Mouse (Mus musculus) limb, embryonic 15.5 days (tissue): ENCODE measurements around the gene Gm4969. TPM values are rescaled to one million over a fixed set of nuclear protein-coding genes. Genes with fewer than 3 reads are reported as not detected.

Experiments used
- ATAC-seq: fragments of 200-750 bp; cut with Nextera tagmentation; 2 replicates; pipeline ENCODE4 v1.8.0; 2017; ENCODE audit warnings: low read depth, moderate TSS enrichment; ENCODE audit not compliant: insufficient number of reproducible peaks, low FRiP score, low TSS enrichment
- H3K27ac ChIP-seq: fragments of 300-500 bp; sonication (generic); 2 replicates; pipeline ENCODE4 v1.5.1; 2015; ENCODE audit warnings: moderate library complexity, mild to moderate bottlenecking, inconsistent platforms
- H3K27me3 ChIP-seq: fragments of 300-500 bp; sonication (generic); 2 replicates; pipeline ENCODE4 v1.6.1; 2015; ENCODE audit warnings: inconsistent platforms
- H3K36me3 ChIP-seq: fragments of 300-500 bp; sonication (generic); 2 replicates; pipeline ENCODE4 v1.6.1; 2015; ENCODE audit warnings: inconsistent platforms
- H3K4me1 ChIP-seq: fragments of 300-500 bp; sonication (generic); 2 replicates; pipeline ENCODE4 v1.6.1; 2015; ENCODE audit warnings: inconsistent platforms
- H3K4me2 ChIP-seq: fragments of 300-500 bp; sonication (generic); 2 replicates; pipeline ENCODE4 v1.6.1; 2015; ENCODE audit warnings: mild to moderate bottlenecking, inconsistent platforms
- H3K4me3 ChIP-seq: fragments of 300-500 bp; sonication (generic); 2 replicates; pipeline ENCODE4 v1.5.1; 2015; ENCODE audit warnings: mild to moderate bottlenecking, inconsistent platforms
- H3K9ac ChIP-seq: fragments of 300-500 bp; sonication (generic); 2 replicates; pipeline ENCODE4 v1.6.1; 2015; ENCODE audit warnings: inconsistent platforms
- H3K9me3 ChIP-seq: fragments of 300-500 bp; sonication (generic); 2 replicates; pipeline ENCODE4 v1.6.1; 2016; ENCODE audit warnings: inconsistent platforms
- WGBS: fragments of 180-500 bp; shearing (Covaris S2); methylation state at CpG from one replicate; pipeline ENCODE4 v1.1.7; 2015; 5-methylcytosine and 5-hydroxymethylcytosine counted together
- polyA plus RNA-seq: library from polyadenylated mRNA; unstranded; fragments of >200 nt; fragmentation: Nextera tagmentation; extraction: Ambion mirVana; gene quantifications from 2 replicates; pipeline ENCODE4 v1.2.1, GENCODE M21; 2015

Gene Gm4969
- polyA plus RNA-seq, 1 experiment from 2014 or later = 2.6 TPM

GRCm38 (mm10) chr7:19100290-19100689 lies 17.9 kb downstream of the Gm4969 start:
- no peaks in the 10 kb centered on the region for H3K27me3 ChIP-seq
- no peaks in the 10 kb centered on the region for H3K9me3 ChIP-seq
- 84% methylated on average over 1 of the region's 1 CpGs for WGBS
- H3K4me2 ChIP-seq = no peak overlapping the region
- H3K4me1 ChIP-seq = peaks cover 27% of the 10 kb centered on the region
- ATAC-seq = no peak
- no peak overlapping the region for H3K27ac ChIP-seq
- H3K9ac ChIP-seq = no peak overlapping the region
- H3K4me3 ChIP-seq = no peak overlapping the region
- peaks cover 25% of the 10 kb centered on the region; the same call in 1 of the 2 replicates for H3K36me3 ChIP-seq

GRCm38 (mm10) chr7:19098811-19099210 lies 19.4 kb downstream of the Gm4969 start:
- H3K36me3 ChIP-seq = peaks cover 25% of the 10 kb centered on the region; the same call in 1 of the 2 replicates
- H3K9me3 ChIP-seq = no peaks in the 10 kb centered on the region
- H3K27me3 ChIP-seq = no peaks in the 10 kb centered on the region
- H3K27ac ChIP-seq = no peak overlapping the region
- peaks cover 31% of the 10 kb centered on the region for H3K4me1 ChIP-seq
- H3K4me2 ChIP-seq = no peak overlapping the region
- no peak overlapping the region for H3K4me3 ChIP-seq
- no peak for ATAC-seq
- 72% methylated on average over 7 of the region's 7 CpGs for WGBS
- H3K9ac ChIP-seq = no peak overlapping the region

GRCm38 (mm10) chr7:19097863-19098262 lies 20.3 kb downstream of the Gm4969 start:
- H3K36me3 ChIP-seq = peaks cover 21% of the 10 kb centered on the region; the same call in 1 of the 2 replicates
- H3K9me3 ChIP-seq = no peaks in the 10 kb centered on the region
- no peak for ATAC-seq
- peaks cover 39% of the 10 kb centered on the region for H3K4me1 ChIP-seq
- H3K4me3 ChIP-seq = no peak overlapping the region
- H3K27me3 ChIP-seq = no peaks in the 10 kb centered on the region
- no peak overlapping the region for H3K4me2 ChIP-seq
- H3K9ac ChIP-seq = no peak overlapping the region
- H3K27ac ChIP-seq = no peak overlapping the region

- 60% methylated on average over 2 of the region's 2 CpGs for WGBS
- no peak for ATAC-seq
- Histone ChIP-seq H3K27ac (no peak overlapping the region; the same call in 1 of the 2 replicates), H3K36me3 (peaks cover 20% of the 10 kb centered on the region; the same call in 1 of the 2 replicates), H3K9ac (no peak overlapping the region), H3K4me1 (peaks cover 45% of the 10 kb centered on the region), H3K9me3 (no peaks in the 10 kb centered on the region), H3K4me3 (peak overlapping the region; percentile 86; the same call in 1 of the 2 replicates), H3K4me2 (no peak overlapping the region), H3K27me3 (no peaks in the 10 kb centered on the region)
These were observed 21.0 kb downstream of the Gm4969 start for GRCm38 (mm10) chr7:19097217-19097616.

- no peak for ATAC-seq
- Histone ChIP-seq H3K9ac (peak overlapping the region; percentile 78), H3K27me3 (no peaks in the 10 kb centered on the region), H3K4me1 (peaks cover 52% of the 10 kb centered on the region), H3K27ac (peak overlapping the region; percentile 99), H3K36me3 (peaks cover 20% of the 10 kb centered on the region; the same call in 1 of the 2 replicates), H3K4me2 (peak overlapping the region; percentile 88), H3K9me3 (no peaks in the 10 kb centered on the region), H3K4me3 (peak overlapping the region; percentile 86)
- WGBS = 45% methylated on average over 5 of the region's 5 CpGs
These were observed 21.7 kb downstream of the Gm4969 start for GRCm38 (mm10) chr7:19096421-19096976.

DNA sequence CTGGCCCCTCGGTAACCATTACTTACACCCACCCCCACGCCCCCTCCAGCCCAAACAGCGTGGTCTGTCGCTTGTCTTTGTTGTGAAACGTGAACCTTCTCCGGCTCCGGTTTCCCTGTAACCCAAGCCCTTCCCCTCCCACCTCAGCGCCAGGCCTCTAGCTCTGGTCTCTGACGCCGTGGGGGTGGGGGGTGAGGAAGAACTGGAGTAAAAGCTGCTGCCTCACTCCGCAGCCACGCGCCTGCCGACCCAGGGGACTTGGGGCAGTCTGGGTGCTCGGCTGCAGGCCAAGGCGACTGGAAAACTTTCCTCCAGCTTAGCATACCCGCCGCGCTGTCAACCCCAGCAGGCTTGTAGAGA lies 22.4 kb downstream of the Gm4969 start:
- ATAC-seq = peak; percentile 6; the same call in 1 of the 2 replicates
- Histone ChIP-seq H3K27me3 (peaks cover 1% of the 10 kb centered on the region; the same call in 1 of the 2 replicates), H3K36me3 (peaks cover 25% of the 10 kb centered on the region), H3K4me1 (peaks cover 54% of the 10 kb centered on the region), H3K27ac (peak overlapping the region; percentile 99), H3K4me3 (peak overlapping the region; percentile 86), H3K9me3 (no peaks in the 10 kb centered on the region), H3K4me2 (peak overlapping the region; percentile 88), H3K9ac (peak overlapping the region; percentile 78)
- 1% methylated on average over 19 of the region's 19 CpGs for WGBS

DNA sequence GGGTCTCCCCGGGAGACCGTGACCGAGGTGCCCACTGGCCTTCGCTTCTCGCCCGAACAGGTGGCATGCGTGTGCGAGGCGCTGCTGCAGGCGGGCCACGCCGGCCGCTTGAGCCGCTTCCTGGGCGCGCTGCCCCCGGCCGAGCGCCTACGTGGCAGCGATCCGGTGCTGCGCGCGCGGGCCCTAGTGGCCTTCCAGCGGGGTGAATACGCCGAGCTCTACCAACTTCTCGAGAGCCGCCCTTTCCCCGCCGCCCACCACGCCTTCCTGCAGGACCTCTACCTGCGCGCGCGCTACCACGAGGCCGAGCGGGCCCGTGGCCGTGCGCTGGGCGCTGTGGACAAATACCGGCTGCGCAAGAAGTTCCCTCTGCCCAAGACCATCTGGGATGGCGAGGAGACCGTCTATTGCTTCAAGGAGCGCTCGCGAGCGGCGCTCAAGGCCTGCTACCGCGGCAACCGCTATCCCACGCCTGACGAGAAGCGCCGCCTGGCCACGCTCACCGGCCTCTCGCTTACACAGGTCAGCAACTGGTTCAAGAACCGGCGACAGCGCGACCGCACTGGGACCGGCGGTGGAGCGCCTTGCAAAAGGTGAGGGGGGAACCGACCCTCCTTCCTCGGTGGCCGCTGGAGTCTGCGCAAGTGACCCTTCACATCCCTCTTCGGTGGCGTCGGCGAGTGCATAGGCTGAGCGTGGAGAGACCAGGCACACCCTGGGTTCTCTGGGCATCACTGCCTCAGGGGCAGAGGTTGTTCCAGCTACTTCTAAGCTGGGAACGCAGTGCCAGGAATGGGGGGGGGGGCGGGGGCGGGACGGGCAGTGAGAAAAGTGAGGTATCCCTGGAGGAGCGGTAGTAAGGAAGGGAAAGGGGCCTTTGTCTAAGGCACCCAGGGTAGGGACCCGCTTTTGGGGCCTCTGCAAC lies 23.1 kb downstream of the Gm4969 start:
- H3K27me3 ChIP-seq = peaks cover 4% of the 10 kb centered on the region; the same call in 1 of the 2 replicates
- peak overlapping the region; percentile 99 for H3K27ac ChIP-seq
- peaks cover 32% of the 10 kb centered on the region for H3K36me3 ChIP-seq
- H3K4me1 ChIP-seq = peaks cover 54% of the 10 kb centered on the region
- peak overlapping the region; percentile 78 for H3K9ac ChIP-seq
- ATAC-seq = no peak
- H3K4me2 ChIP-seq = peak overlapping the region; percentile 88
- no peaks in the 10 kb centered on the region for H3K9me3 ChIP-seq
- under 1% methylated on average over 83 of the region's 87 CpGs for WGBS
- H3K4me3 ChIP-seq = peak overlapping the region; percentile 86

- no peaks in the 10 kb centered on the region for H3K9me3 ChIP-seq
- H3K4me1 ChIP-seq = peaks cover 54% of the 10 kb centered on the region
- peaks cover 4% of the 10 kb centered on the region; the same call in 1 of the 2 replicates for H3K27me3 ChIP-seq
- peak within 1 kb of the TSS; percentile 88 for H3K4me2 ChIP-seq
- peak; percentile 26 for ATAC-seq
- WGBS = 1% methylated on average over 20 of the region's 36 CpGs
- peak within 1 kb of the TSS; percentile 78 for H3K9ac ChIP-seq
- H3K4me3 ChIP-seq = peak within 1 kb of the TSS; percentile 86
- peaks cover 34% of the 10 kb centered on the region for H3K36me3 ChIP-seq
- H3K27ac ChIP-seq = peak within 1 kb of the TSS; percentile 99
These were observed 23.7 kb downstream of the Gm4969 start, which contains the start of gene Six5 for GRCm38 (mm10) chr7:19094471-19094825. Gene Six5 (plus strand): TSS chr7:19094594.

- Histone ChIP-seq H3K4me2 (peak overlapping the region; percentile 88), H3K9ac (peak overlapping the region; percentile 78), H3K36me3 (peaks cover 38% of the 10 kb centered on the region), H3K4me1 (peaks cover 54% of the 10 kb centered on the region), H3K27me3 (peaks cover 4% of the 10 kb centered on the region; the same call in 1 of the 2 replicates), H3K27ac (peak overlapping the region; percentile 99), H3K4me3 (peak overlapping the region; percentile 86), H3K9me3 (no peaks in the 10 kb centered on the region)
- WGBS = under 1% methylated on average over 45 of the region's 45 CpGs
- peak; percentile 84 for ATAC-seq
These were observed 24.4 kb downstream of the Gm4969 start for GRCm38 (mm10) chr7:19093537-19094385.

DNA sequence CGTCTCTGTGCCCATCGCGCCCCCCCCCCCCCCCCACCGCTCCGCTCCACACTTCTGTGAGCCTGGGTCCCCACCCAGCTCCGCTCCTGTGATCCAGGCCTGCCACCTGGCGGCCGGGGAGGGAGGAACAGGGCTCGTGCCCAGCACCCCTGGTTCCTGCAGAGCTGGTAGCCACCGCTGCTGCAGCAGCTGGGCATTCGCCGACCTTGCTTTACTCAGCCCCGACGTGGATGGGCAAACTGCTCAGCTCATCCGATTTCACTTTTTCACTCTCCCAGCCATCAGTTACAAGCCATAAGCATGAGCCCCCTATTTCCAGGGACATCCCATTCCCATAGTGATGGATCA lies 25.0 kb downstream of the Gm4969 start:
- ATAC-seq = 0 out of 2 replicates have a peak, but pooled peaks have one; percentile 18
- Histone ChIP-seq H3K36me3 (peaks cover 42% of the 10 kb centered on the region), H3K4me1 (peaks cover 54% of the 10 kb centered on the region), H3K4me2 (peak overlapping the region; percentile 88), H3K27me3 (peaks cover 4% of the 10 kb centered on the region; the same call in 1 of the 2 replicates), H3K9ac (peak overlapping the region; percentile 42), H3K9me3 (no peaks in the 10 kb centered on the region), H3K4me3 (peak overlapping the region; percentile 86), H3K27ac (peak overlapping the region; percentile 93)
- 0% methylated on average over 15 of the region's 15 CpGs for WGBS

- H3K27me3 ChIP-seq = peaks cover 4% of the 10 kb centered on the region; the same call in 1 of the 2 replicates
- H3K4me2 ChIP-seq = peak overlapping the region; percentile 88
- peak overlapping the region; percentile 42 for H3K9ac ChIP-seq
- peak overlapping the region; percentile 86 for H3K4me3 ChIP-seq
- peak; percentile 35 for ATAC-seq
- no peaks in the 10 kb centered on the region for H3K9me3 ChIP-seq
- H3K4me1 ChIP-seq = peaks cover 49% of the 10 kb centered on the region
- peaks cover 42% of the 10 kb centered on the region for H3K36me3 ChIP-seq
- peak overlapping the region; percentile 93 for H3K27ac ChIP-seq
- WGBS = 4% methylated on average over 38 of the region's 38 CpGs
These were observed 25.6 kb downstream of the Gm4969 start for GRCm38 (mm10) chr7:19092381-19093173.
